Mouse (Mus musculus) forebrain, embryonic 16.5 days (tissue): ENCODE measurements at regions not wholly inside any gene's neighbourhood (a gene's known extent, or its start where the extent isn't known, plus 50 kb on each side); places are given as distances from the start of the nearest gene placed in this dataset.
A peak's percentile ranks its signal among the peaks of the same experiment; 100 is the strongest.
"Not testable (repeated sequence)": the region's sequence is repeated elsewhere in the genome, so short reads cannot be mapped to it uniquely, and the experiment has no call there.

Source experiments
- ATAC-seq: fragments of 200-750 bp; cut with Nextera tagmentation; 2 replicates; pipeline ENCODE4 v1.8.0; 2017; ENCODE audit warnings: mild to moderate bottlenecking, moderate library complexity
- H3K27ac ChIP-seq: fragments of 300-500 bp; sonication (generic); 2 replicates; pipeline ENCODE4 v1.5.1; 2014; ENCODE audit warnings: low read length, control low read depth
- H3K27me3 ChIP-seq: fragments of 300-500 bp; sonication (generic); replicated peaks from 2 replicates; pipeline ENCODE4 v1.6.1; 2014; ENCODE audit warnings: low read length; ENCODE audit not compliant: control insufficient read depth, insufficient read depth
- H3K36me3 ChIP-seq: fragments of 300-500 bp; sonication (generic); 2 replicates; pipeline ENCODE4 v1.6.1; 2014; ENCODE audit not compliant: control insufficient read depth, insufficient read depth
- H3K4me1 ChIP-seq: fragments of 300-500 bp; sonication (generic); replicated peaks from 2 replicates; pipeline ENCODE4 v1.6.1; 2014; ENCODE audit warnings: low read length; ENCODE audit not compliant: control insufficient read depth, insufficient read depth
- H3K4me2 ChIP-seq: fragments of 300-500 bp; sonication (generic); 2 replicates; pipeline ENCODE4 v1.6.1; 2014; ENCODE audit warnings: mild to moderate bottlenecking, low read length, control low read depth
- H3K4me3 ChIP-seq: fragments of 300-500 bp; sonication (generic); replicated peaks from 2 replicates; pipeline ENCODE4 v1.5.1; 2014; ENCODE audit warnings: mild to moderate bottlenecking, low read length, control low read depth
- H3K9ac ChIP-seq: fragments of 300-500 bp; sonication (generic); replicated peaks from 2 replicates; pipeline ENCODE4 v1.6.1; 2014; ENCODE audit warnings: low read depth, low read length, control low read depth
- H3K9me3 ChIP-seq: fragments of 300-500 bp; sonication (generic); 2 replicates; pipeline ENCODE4 v1.6.1; 2016; ENCODE audit warnings: low read length; ENCODE audit not compliant: control insufficient read depth
- WGBS: fragments of 180-500 bp; shearing (Covaris S2); extraction: QIAGEN DNeasy Blood & Tissue Kit; methylation state at CpG from one replicate; pipeline ENCODE4 v1.1.7; 2014; 5-methylcytosine and 5-hydroxymethylcytosine counted together

- Histone ChIP-seq H3K27ac (no peak overlapping the region), H3K9me3 (no peaks in the 10 kb centered on the region), H3K27me3 (no peaks in the 10 kb centered on the region), H3K4me1 (no peaks in the 10 kb centered on the region), H3K4me3 (no peak overlapping the region), H3K36me3 (no peaks in the 10 kb centered on the region), H3K4me2 (no peak overlapping the region), H3K9ac (no peak overlapping the region)
- 77% methylated on average over 4 of the region's 4 CpGs for WGBS
- no peak for ATAC-seq
Measured at GRCm38 (mm10) chr8:8851271-8851670, 160.9 kb upstream of the Arglu1 start.

- H3K36me3 ChIP-seq: no peaks in the 10 kb centered on the region
- H3K4me1 ChIP-seq: no peaks in the 10 kb centered on the region
- H3K4me2 ChIP-seq: no peak overlapping the region
- ATAC-seq: no peak
- WGBS: 71% methylated on average over 8 of the region's 8 CpGs
- H3K4me3 ChIP-seq: no peak overlapping the region
- no peaks in the 10 kb centered on the region for H3K9me3 ChIP-seq
- no peak overlapping the region for H3K27ac ChIP-seq
- H3K9ac ChIP-seq: no peak overlapping the region
- H3K27me3 ChIP-seq: no peaks in the 10 kb centered on the region
Measured at GRCm38 (mm10) chr8:8850766-8851165, 160.4 kb upstream of the Arglu1 start.

DNA sequence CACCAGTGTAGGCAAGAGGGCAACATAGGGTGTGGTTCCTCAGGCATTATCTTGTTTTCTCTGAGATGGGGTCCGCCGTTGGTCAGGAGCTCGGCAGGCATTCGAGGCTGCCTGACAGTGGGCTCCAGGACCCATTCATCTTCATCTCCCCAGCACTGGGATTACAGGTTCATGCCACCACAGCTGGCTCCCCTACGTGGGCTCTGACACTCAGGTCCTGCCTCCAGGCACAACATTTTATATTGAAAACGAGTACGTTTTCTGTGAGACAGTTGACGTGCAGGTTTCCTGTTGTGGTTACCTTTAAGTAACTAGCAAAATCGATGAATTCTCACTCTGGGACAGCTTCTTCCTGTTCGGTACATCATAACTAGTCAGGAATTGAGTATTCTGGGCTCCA, 157.3 kb upstream of the Arglu1 start:
- no peak for ATAC-seq
- Histone ChIP-seq H3K27me3 (no peaks in the 10 kb centered on the region), H3K4me2 (no peak overlapping the region), H3K27ac (no peak overlapping the region), H3K36me3 (no peaks in the 10 kb centered on the region), H3K9me3 (no peaks in the 10 kb centered on the region), H3K4me1 (no peaks in the 10 kb centered on the region), H3K9ac (no peak overlapping the region), H3K4me3 (no peak overlapping the region)
- WGBS: 90% methylated on average over 10 of the region's 10 CpGs

DNA sequence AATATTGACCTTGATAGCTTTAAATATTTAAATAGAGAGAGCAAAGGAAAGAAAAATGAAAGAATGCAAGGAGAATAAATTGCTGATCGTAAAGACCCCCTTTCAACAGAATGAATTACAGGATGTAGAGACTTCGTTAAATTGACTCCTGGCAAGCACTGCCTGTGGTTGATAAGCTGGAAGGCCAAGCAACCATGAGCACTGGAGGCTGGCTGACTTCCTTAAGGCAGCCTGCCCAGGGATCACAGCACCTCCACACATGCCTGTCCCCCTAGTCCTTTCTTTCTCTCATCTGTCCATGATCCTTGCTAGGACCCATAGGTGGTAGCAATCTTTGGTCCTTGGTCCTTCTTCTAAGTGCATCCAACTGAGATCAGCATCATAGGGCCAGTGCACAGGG, 152.0 kb upstream of the Arglu1 start:
- H3K4me3 ChIP-seq: no peak overlapping the region
- no peak overlapping the region for H3K9ac ChIP-seq
- H3K27me3 ChIP-seq: no peaks in the 10 kb centered on the region
- 53% methylated on average over 2 of the region's 2 CpGs for WGBS
- no peak overlapping the region for H3K27ac ChIP-seq
- no peak for ATAC-seq
- H3K4me1 ChIP-seq: no peaks in the 10 kb centered on the region
- H3K4me2 ChIP-seq: no peak overlapping the region
- H3K36me3 ChIP-seq: no peaks in the 10 kb centered on the region
- no peaks in the 10 kb centered on the region for H3K9me3 ChIP-seq

DNA sequence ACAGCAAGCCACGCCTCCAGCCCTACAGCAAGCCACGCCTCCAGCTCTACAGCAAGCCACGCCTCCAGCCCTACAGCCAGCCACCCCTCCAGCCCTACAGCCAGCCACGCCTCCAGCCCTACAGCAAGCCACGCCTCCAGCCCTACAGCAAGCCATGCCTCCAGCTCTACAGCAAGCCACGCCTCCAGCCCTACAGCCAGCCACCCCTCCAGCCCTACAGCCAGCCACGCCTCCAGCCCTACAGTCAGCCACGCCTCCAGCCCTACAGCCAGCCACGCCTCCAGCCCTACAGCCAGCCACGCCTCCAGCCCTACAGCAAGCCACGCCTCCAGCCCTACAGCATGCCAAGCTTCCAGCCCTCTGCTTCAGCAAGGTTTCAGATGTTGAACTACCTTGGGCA, 145.8 kb upstream of the Arglu1 start:
- ATAC-seq, H3K36me3 ChIP-seq, H3K4me3 ChIP-seq, H3K27me3 ChIP-seq, H3K9ac ChIP-seq, H3K4me2 ChIP-seq, H3K27ac ChIP-seq, H3K9me3 ChIP-seq, H3K4me1 ChIP-seq: not testable (repeated sequence)
- 81% methylated on average over 11 of the region's 11 CpGs for WGBS

GRCm38 (mm10) chr8:8831306-8831705, 141.0 kb upstream of the Arglu1 start:
- WGBS: 73% methylated on average over 6 of the region's 6 CpGs
- H3K9ac ChIP-seq: no peak overlapping the region
- ATAC-seq: no peak

GRCm38 (mm10) chr8:8829230-8829629, 138.9 kb upstream of the Arglu1 start:
- Histone ChIP-seq H3K4me1 (no peaks in the 10 kb centered on the region), H3K36me3 (no peaks in the 10 kb centered on the region), H3K9ac (no peak overlapping the region), H3K4me2 (no peak overlapping the region), H3K9me3 (no peaks in the 10 kb centered on the region), H3K4me3 (no peak overlapping the region), H3K27me3 (no peaks in the 10 kb centered on the region), H3K27ac (no peak overlapping the region)
- no peak for ATAC-seq
- WGBS: 40% methylated on average over 14 of the region's 14 CpGs

More at GRCm38 (mm10) chr8:8831306-8831705, 141.0 kb upstream of the Arglu1 start:
- Histone ChIP-seq H3K9me3 (no peaks in the 10 kb centered on the region), H3K27ac (no peak overlapping the region), H3K36me3 (no peaks in the 10 kb centered on the region), H3K27me3 (no peaks in the 10 kb centered on the region), H3K4me1 (no peaks in the 10 kb centered on the region), H3K4me3 (no peak overlapping the region), H3K4me2 (no peak overlapping the region)

GRCm38 (mm10) chr8:8827555-8827954, 137.2 kb upstream of the Arglu1 start:
- 64% methylated on average over 7 of the region's 7 CpGs for WGBS
- H3K27me3 ChIP-seq: no peaks in the 10 kb centered on the region
- no peak overlapping the region for H3K27ac ChIP-seq
- H3K9me3 ChIP-seq: no peaks in the 10 kb centered on the region
- no peak for ATAC-seq
- H3K36me3 ChIP-seq: no peaks in the 10 kb centered on the region
- H3K9ac ChIP-seq: no peak overlapping the region
- H3K4me3 ChIP-seq: no peak overlapping the region
- H3K4me1 ChIP-seq: no peaks in the 10 kb centered on the region
- H3K4me2 ChIP-seq: no peak overlapping the region

DNA sequence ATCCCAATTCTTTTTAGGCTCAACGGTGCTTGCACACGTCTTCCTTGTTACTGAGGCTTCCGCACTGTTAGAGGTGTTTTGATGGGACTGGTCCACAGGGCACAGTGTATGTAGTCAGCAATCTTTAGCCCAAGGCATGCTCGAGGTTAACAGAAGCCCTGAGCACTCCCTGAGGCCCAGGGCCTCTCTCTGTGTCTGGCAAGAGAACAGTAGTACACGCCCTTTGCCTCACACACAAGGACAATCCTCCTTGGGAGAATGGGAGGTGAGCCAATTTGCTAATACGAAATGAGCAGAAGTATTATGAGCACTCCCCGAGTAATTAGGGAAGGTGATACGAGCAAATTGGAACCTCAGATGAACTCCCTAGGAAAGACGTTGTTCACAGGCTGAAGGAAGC, 136.5 kb upstream of the Arglu1 start:
- H3K4me1 ChIP-seq: no peaks in the 10 kb centered on the region
- WGBS: 40% methylated on average over 9 of the region's 9 CpGs
- no peak overlapping the region for H3K4me3 ChIP-seq
- no peak overlapping the region for H3K27ac ChIP-seq
- no peak overlapping the region for H3K4me2 ChIP-seq
- no peaks in the 10 kb centered on the region for H3K9me3 ChIP-seq
- H3K27me3 ChIP-seq: no peaks in the 10 kb centered on the region
- H3K9ac ChIP-seq: no peak overlapping the region
- H3K36me3 ChIP-seq: no peaks in the 10 kb centered on the region
- ATAC-seq: 0 out of 2 replicates have a peak, but pooled peaks have one; percentile 10

- H3K4me3 ChIP-seq: no peak overlapping the region
- H3K4me1 ChIP-seq: peaks cover 3% of the 10 kb centered on the region; the same call in 1 of the 2 replicates
- no peak overlapping the region for H3K4me2 ChIP-seq
- no peak overlapping the region for H3K9ac ChIP-seq
- no peaks in the 10 kb centered on the region for H3K36me3 ChIP-seq
- no peaks in the 10 kb centered on the region for H3K27me3 ChIP-seq
- no peaks in the 10 kb centered on the region for H3K9me3 ChIP-seq
- ATAC-seq: no peak
- WGBS: 79% methylated on average over 5 of the region's 5 CpGs
- no peak overlapping the region for H3K27ac ChIP-seq
Measured at GRCm38 (mm10) chr8:8824886-8825285, 134.6 kb upstream of the Arglu1 start.
